Mouse (Mus musculus) spleen, adult 18-20 months (tissue): ENCODE measurements around the gene Gm29666.

Source experiments
- DNase-seq, 2 experiments: peaks; one replicate each; pipeline ENCODE4 v3.0.0; 2022; ENCODE audit warnings: mixed read lengths in 2 of 2

Gm29666 gene

GRCm38 (mm10) chr15:84898077-84898476 is 21.8 kb downstream of the Gm29666 start:
- DNase-seq, result no peak

- no peak for DNase-seq
Measured at GRCm38 (mm10) chr15:84896664-84897063, 23.2 kb downstream of the Gm29666 start.

GRCm38 (mm10) chr15:84896216-84896615 is 23.6 kb downstream of the Gm29666 start:
- DNase-seq, result peak in 1 of 2 experiments; percentile 6

GRCm38 (mm10) chr15:84891658-84892057 is 28.2 kb downstream of the Gm29666 start:
- peak in 1 of 2 experiments; percentile 42 for DNase-seq

- DNase-seq, result no peak
Measured at GRCm38 (mm10) chr15:84891246-84891645, 28.6 kb downstream of the Gm29666 start.

- no peak for DNase-seq
Measured at GRCm38 (mm10) chr15:84888066-84888465, 31.8 kb downstream of the Gm29666 start.

- DNase-seq, result no peak
Measured at GRCm38 (mm10) chr15:84877029-84877815, 42.6 kb downstream of the Gm29666 start.

- DNase-seq, result no peak
Measured at GRCm38 (mm10) chr15:84873867-84874266, 46.0 kb downstream of the Gm29666 start.

GRCm38 (mm10) chr15:84873079-84873478 is 46.8 kb downstream of the Gm29666 start:
- DNase-seq, result no peak

- DNase-seq, result no peak
Measured at GRCm38 (mm10) chr15:84871802-84872201, 48.0 kb downstream of the Gm29666 start.

GRCm38 (mm10) chr15:84861911-84862310 is 57.9 kb downstream of the Gm29666 start:
- DNase-seq, result no peak
